Mouse (Mus musculus): ENCODE results near the gene Glra2. TPM values are rescaled to one million over a fixed set of nuclear protein-coding genes. Genes with fewer than 3 reads are reported as not detected.
"Not testable (repeated sequence)": the region's sequence is repeated elsewhere in the genome, so short reads cannot be mapped to it uniquely, and the experiment has no call there.

The Glra2 gene
- not detected in 2 replicates for polyA plus RNA-seq (2015; fragmentation: Nextera tagmentation; extraction: Ambion mirVana)

- H3K36me3 ChIP-seq (ENCODE audit: control insufficient read depth, insufficient read depth): no peaks in the 10 kb centered on the region
- no peak within 1 kb of the TSS for H3K27ac ChIP-seq (ENCODE audit: low read length)
- H3K27me3 ChIP-seq (ENCODE audit: control insufficient read depth, insufficient read depth, low read depth, low read length): no peaks in the 10 kb centered on the region
- ATAC-seq (ENCODE audit: low read depth): no peak
- 19% methylated on average over 12 of the region's 12 CpGs for WGBS (ENCODE audit: insufficient replicate concordance)
- H3K4me1 ChIP-seq (ENCODE audit: control insufficient read depth, low read depth, low read length): no peaks in the 10 kb centered on the region
- H3K4me3 ChIP-seq (ENCODE audit: low read depth, low read length): no peak within 1 kb of the TSS
- no peaks in the 10 kb centered on the region for H3K9me3 ChIP-seq (replicated peaks; ENCODE audit: control insufficient read depth, low read length)
- no peak within 1 kb of the TSS for H3K9ac ChIP-seq (ENCODE audit: low read depth, low read length)
- no peak within 1 kb of the TSS for H3K4me2 ChIP-seq (ENCODE audit: low read depth, low read length)
Measured at GRCm38 (mm10) chrX:165326939-165327698, at the start of gene Glra2. Glra2 (minus strand) TSS chrX:165327393.

GRCm38 (mm10) chrX:165362798-165363197 lies 35.6 kb upstream of the Glra2 start:
- no peak for ATAC-seq (ENCODE audit: low read depth)
- no peaks in the 10 kb centered on the region for H3K9me3 ChIP-seq (replicated peaks; ENCODE audit: control insufficient read depth, low read length)
- H3K4me1 ChIP-seq (ENCODE audit: control insufficient read depth, low read depth, low read length): no peaks in the 10 kb centered on the region
- H3K27me3 ChIP-seq (ENCODE audit: control insufficient read depth, insufficient read depth, low read depth, low read length): no peaks in the 10 kb centered on the region
- H3K27ac ChIP-seq (ENCODE audit: low read length): no peak overlapping the region
- no peaks in the 10 kb centered on the region for H3K36me3 ChIP-seq (ENCODE audit: control insufficient read depth, insufficient read depth)
- no peak overlapping the region for H3K4me3 ChIP-seq (ENCODE audit: low read depth, low read length)
- 57% methylated on average over 1 of the region's 1 CpGs for WGBS (ENCODE audit: insufficient replicate concordance)
- H3K4me2 ChIP-seq (ENCODE audit: low read depth, low read length): no peak overlapping the region
- no peak overlapping the region for H3K9ac ChIP-seq (ENCODE audit: low read depth, low read length)

- 69% methylated on average over 5 of the region's 5 CpGs for WGBS (ENCODE audit: insufficient replicate concordance)
- ATAC-seq (ENCODE audit: low read depth): no peak
Measured at GRCm38 (mm10) chrX:165344611-165345010, 17.4 kb upstream of the Glra2 start.

GRCm38 (mm10) chrX:165327699-165328333 lies 623 bp upstream of the Glra2 start:
- Histone ChIP-seq H3K9ac (ENCODE audit: low read depth, low read length) (no peak overlapping the region), H3K36me3 (ENCODE audit: control insufficient read depth, insufficient read depth) (no peaks in the 10 kb centered on the region), H3K27me3 (ENCODE audit: control insufficient read depth, insufficient read depth, low read depth, low read length) (no peaks in the 10 kb centered on the region), H3K4me3 (ENCODE audit: low read depth, low read length) (no peak overlapping the region), H3K4me1 (ENCODE audit: control insufficient read depth, low read depth, low read length) (no peaks in the 10 kb centered on the region), H3K9me3 (replicated peaks; ENCODE audit: control insufficient read depth, low read length) (no peaks in the 10 kb centered on the region), H3K4me2 (ENCODE audit: low read depth, low read length) (no peak overlapping the region), H3K27ac (ENCODE audit: low read length) (no peak overlapping the region)
- 12% methylated on average over 9 of the region's 9 CpGs for WGBS (ENCODE audit: insufficient replicate concordance)
- no peak for ATAC-seq (ENCODE audit: low read depth)

More at GRCm38 (mm10) chrX:165344611-165345010, 17.4 kb upstream of the Glra2 start:
- no peaks in the 10 kb centered on the region for H3K27me3 ChIP-seq (ENCODE audit: control insufficient read depth, insufficient read depth, low read depth, low read length)
- H3K4me2 ChIP-seq (ENCODE audit: low read depth, low read length): no peak overlapping the region
- no peak overlapping the region for H3K4me3 ChIP-seq (ENCODE audit: low read depth, low read length)
- no peaks in the 10 kb centered on the region for H3K4me1 ChIP-seq (ENCODE audit: control insufficient read depth, low read depth, low read length)
- no peaks in the 10 kb centered on the region for H3K9me3 ChIP-seq (replicated peaks; ENCODE audit: control insufficient read depth, low read length)
- H3K9ac ChIP-seq (ENCODE audit: low read depth, low read length): no peak overlapping the region
- no peak overlapping the region for H3K27ac ChIP-seq (ENCODE audit: low read length)
- no peaks in the 10 kb centered on the region for H3K36me3 ChIP-seq (ENCODE audit: control insufficient read depth, insufficient read depth)

GRCm38 (mm10) chrX:165193550-165193949 lies 133.6 kb downstream of the Glra2 start:
- 41% methylated on average over 1 of the region's 1 CpGs for WGBS (ENCODE audit: insufficient replicate concordance)
- Histone ChIP-seq H3K9me3 (replicated peaks; ENCODE audit: control insufficient read depth, low read length) (no peaks in the 10 kb centered on the region), H3K36me3 (ENCODE audit: control insufficient read depth, insufficient read depth) (no peaks in the 10 kb centered on the region), H3K27ac (ENCODE audit: low read length) (no peak overlapping the region), H3K4me1 (ENCODE audit: control insufficient read depth, low read depth, low read length) (no peaks in the 10 kb centered on the region), H3K9ac (ENCODE audit: low read depth, low read length) (no peak overlapping the region), H3K4me3 (ENCODE audit: low read depth, low read length) (no peak overlapping the region), H3K4me2 (ENCODE audit: low read depth, low read length) (no peak overlapping the region), H3K27me3 (ENCODE audit: control insufficient read depth, insufficient read depth, low read depth, low read length) (no peaks in the 10 kb centered on the region)
- no peak for ATAC-seq (ENCODE audit: low read depth)

GRCm38 (mm10) chrX:165191170-165191569 lies 136.0 kb downstream of the Glra2 start:
- 23% methylated on average over 1 of the region's 1 CpGs for WGBS (ENCODE audit: insufficient replicate concordance)
- ATAC-seq (ENCODE audit: low read depth): no peak
- no peak overlapping the region for H3K27ac ChIP-seq (ENCODE audit: low read length)
- H3K9ac ChIP-seq (ENCODE audit: low read depth, low read length): no peak overlapping the region
- no peak overlapping the region for H3K4me2 ChIP-seq (ENCODE audit: low read depth, low read length)
- no peaks in the 10 kb centered on the region for H3K27me3 ChIP-seq (ENCODE audit: control insufficient read depth, insufficient read depth, low read depth, low read length)
- H3K36me3 ChIP-seq (ENCODE audit: control insufficient read depth, insufficient read depth): no peaks in the 10 kb centered on the region
- H3K4me1 ChIP-seq (ENCODE audit: control insufficient read depth, low read depth, low read length): no peaks in the 10 kb centered on the region
- H3K9me3 ChIP-seq (replicated peaks; ENCODE audit: control insufficient read depth, low read length): no peaks in the 10 kb centered on the region
- H3K4me3 ChIP-seq (ENCODE audit: low read depth, low read length): no peak overlapping the region

- H3K4me2 ChIP-seq (ENCODE audit: low read depth, low read length); H3K36me3 ChIP-seq (ENCODE audit: control insufficient read depth, insufficient read depth); ATAC-seq (ENCODE audit: low read depth); H3K27me3 ChIP-seq (ENCODE audit: control insufficient read depth, insufficient read depth, low read depth, low read length); H3K9ac ChIP-seq (ENCODE audit: low read depth, low read length); H3K27ac ChIP-seq (ENCODE audit: low read length); H3K9me3 ChIP-seq (replicated peaks; ENCODE audit: control insufficient read depth, low read length); H3K4me3 ChIP-seq (ENCODE audit: low read depth, low read length); H3K4me1 ChIP-seq (ENCODE audit: control insufficient read depth, low read depth, low read length): not testable (repeated sequence)
- 64% methylated on average over 2 of the region's 2 CpGs for WGBS (ENCODE audit: insufficient replicate concordance)
Measured at GRCm38 (mm10) chrX:165182948-165183347, 144.2 kb downstream of the Glra2 start.

- no peaks in the 10 kb centered on the region for H3K27me3 ChIP-seq (ENCODE audit: control insufficient read depth, insufficient read depth, low read depth, low read length)
- H3K9ac ChIP-seq (ENCODE audit: low read depth, low read length): no peak overlapping the region
- H3K4me1 ChIP-seq (ENCODE audit: control insufficient read depth, low read depth, low read length): no peaks in the 10 kb centered on the region
- no peak for ATAC-seq (ENCODE audit: low read depth)
- no peaks in the 10 kb centered on the region for H3K9me3 ChIP-seq (replicated peaks; ENCODE audit: control insufficient read depth, low read length)
- H3K4me2 ChIP-seq (ENCODE audit: low read depth, low read length): no peak overlapping the region
- H3K4me3 ChIP-seq (ENCODE audit: low read depth, low read length): no peak overlapping the region
- H3K27ac ChIP-seq (ENCODE audit: low read length): no peak overlapping the region
- no peaks in the 10 kb centered on the region for H3K36me3 ChIP-seq (ENCODE audit: control insufficient read depth, insufficient read depth)
- 65% methylated on average over 1 of the region's 1 CpGs for WGBS (ENCODE audit: insufficient replicate concordance)
Measured at GRCm38 (mm10) chrX:165156549-165156948, 170.6 kb downstream of the Glra2 start.

GRCm38 (mm10) chrX:165104171-165104570 lies 223.0 kb downstream of the Glra2 start:
- Histone ChIP-seq H3K27me3 (ENCODE audit: control insufficient read depth, insufficient read depth, low read depth, low read length) (no peaks in the 10 kb centered on the region), H3K9ac (ENCODE audit: low read depth, low read length) (no peak overlapping the region), H3K36me3 (ENCODE audit: control insufficient read depth, insufficient read depth) (no peaks in the 10 kb centered on the region), H3K4me2 (ENCODE audit: low read depth, low read length) (no peak overlapping the region), H3K4me3 (ENCODE audit: low read depth, low read length) (no peak overlapping the region), H3K4me1 (ENCODE audit: control insufficient read depth, low read depth, low read length) (no peaks in the 10 kb centered on the region), H3K9me3 (replicated peaks; ENCODE audit: control insufficient read depth, low read length) (no peaks in the 10 kb centered on the region), H3K27ac (ENCODE audit: low read length) (no peak overlapping the region)
- WGBS (ENCODE audit: insufficient replicate concordance): 38% methylated on average over 1 of the region's 1 CpGs
- no peak for ATAC-seq (ENCODE audit: low read depth)

Data from liver, embryonic 16.5 days (tissue).